Mouse (Mus musculus) forebrain, embryonic 16.5 days (tissue): ENCODE measurements at regions not wholly inside any gene's neighbourhood (a gene's known extent, or its start where the extent isn't known, plus 50 kb on each side); places are given as distances from the start of the nearest gene placed in this dataset.

Experiments used
- ATAC-seq: fragments of 200-750 bp; cut with Nextera tagmentation; 2 replicates; pipeline ENCODE4 v1.8.0; 2017; ENCODE audit warnings: mild to moderate bottlenecking, moderate library complexity
- H3K27ac ChIP-seq: fragments of 300-500 bp; sonication (generic); 2 replicates; pipeline ENCODE4 v1.5.1; 2014; ENCODE audit warnings: low read length, control low read depth
- H3K27me3 ChIP-seq: fragments of 300-500 bp; sonication (generic); replicated peaks from 2 replicates; pipeline ENCODE4 v1.6.1; 2014; ENCODE audit warnings: low read length; ENCODE audit not compliant: control insufficient read depth, insufficient read depth
- H3K36me3 ChIP-seq: fragments of 300-500 bp; sonication (generic); 2 replicates; pipeline ENCODE4 v1.6.1; 2014; ENCODE audit not compliant: control insufficient read depth, insufficient read depth
- H3K4me1 ChIP-seq: fragments of 300-500 bp; sonication (generic); replicated peaks from 2 replicates; pipeline ENCODE4 v1.6.1; 2014; ENCODE audit warnings: low read length; ENCODE audit not compliant: control insufficient read depth, insufficient read depth
- H3K4me2 ChIP-seq: fragments of 300-500 bp; sonication (generic); 2 replicates; pipeline ENCODE4 v1.6.1; 2014; ENCODE audit warnings: mild to moderate bottlenecking, low read length, control low read depth
- H3K4me3 ChIP-seq: fragments of 300-500 bp; sonication (generic); replicated peaks from 2 replicates; pipeline ENCODE4 v1.5.1; 2014; ENCODE audit warnings: mild to moderate bottlenecking, low read length, control low read depth
- H3K9ac ChIP-seq: fragments of 300-500 bp; sonication (generic); replicated peaks from 2 replicates; pipeline ENCODE4 v1.6.1; 2014; ENCODE audit warnings: low read depth, low read length, control low read depth
- H3K9me3 ChIP-seq: fragments of 300-500 bp; sonication (generic); 2 replicates; pipeline ENCODE4 v1.6.1; 2016; ENCODE audit warnings: low read length; ENCODE audit not compliant: control insufficient read depth
- WGBS: fragments of 180-500 bp; shearing (Covaris S2); extraction: QIAGEN DNeasy Blood & Tissue Kit; methylation state at CpG from one replicate; pipeline ENCODE4 v1.1.7; 2014; 5-methylcytosine and 5-hydroxymethylcytosine counted together

DNA sequence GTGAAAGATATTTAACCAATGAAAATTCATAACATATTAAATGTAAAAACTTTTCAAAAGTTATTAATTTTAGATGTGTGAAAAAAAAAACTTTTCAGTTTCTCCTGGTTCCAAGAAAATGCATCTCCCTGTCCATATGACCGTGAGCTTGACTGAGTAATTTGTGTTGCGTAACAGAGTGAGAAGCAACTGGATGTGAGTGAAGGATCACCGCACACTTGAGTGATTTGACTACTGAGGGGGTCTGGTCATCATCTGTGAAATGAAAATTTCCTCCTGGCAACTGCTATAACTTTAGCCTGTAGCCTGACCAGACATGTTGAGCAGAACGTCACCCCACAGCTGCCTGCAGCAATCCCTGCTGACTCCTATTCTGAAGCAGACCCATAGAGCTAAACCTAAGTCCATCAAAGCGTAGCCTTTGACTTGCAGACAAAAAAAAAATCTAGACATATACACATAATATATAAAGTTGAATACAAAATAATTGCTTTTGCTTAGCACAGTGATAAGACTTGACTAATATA is 461.2 kb downstream of the Brinp3 start:
- no peak overlapping the region for H3K4me2 ChIP-seq
- H3K36me3 ChIP-seq: no peaks in the 10 kb centered on the region
- H3K27me3 ChIP-seq: no peaks in the 10 kb centered on the region
- no peak overlapping the region for H3K4me3 ChIP-seq
- no peaks in the 10 kb centered on the region for H3K4me1 ChIP-seq
- no peak overlapping the region for H3K9ac ChIP-seq
- no peak for ATAC-seq
- no peak overlapping the region for H3K27ac ChIP-seq
- no peaks in the 10 kb centered on the region for H3K9me3 ChIP-seq
- 91% methylated on average over 5 of the region's 5 CpGs for WGBS

DNA sequence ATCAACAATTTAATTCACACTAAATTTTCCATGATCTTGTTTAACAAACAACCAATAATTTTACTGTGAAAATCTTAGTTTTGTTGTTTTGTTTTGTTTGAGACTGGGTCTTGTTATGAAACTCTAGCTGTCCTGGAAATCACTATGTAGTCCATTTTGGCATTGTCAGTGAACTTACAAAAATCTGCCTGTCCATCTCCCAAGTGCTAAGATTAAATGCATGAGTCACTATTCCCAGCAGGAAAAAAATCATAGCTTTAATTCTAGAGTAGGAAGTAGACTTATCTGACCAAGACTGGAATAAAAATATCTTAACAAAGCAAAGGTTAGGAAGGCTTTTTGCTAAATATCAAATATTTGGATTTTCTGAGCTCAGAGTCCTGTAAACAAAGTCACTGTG is 461.8 kb downstream of the Brinp3 start:
- no peaks in the 10 kb centered on the region for H3K9me3 ChIP-seq
- H3K27me3 ChIP-seq: no peaks in the 10 kb centered on the region
- H3K27ac ChIP-seq: no peak overlapping the region
- no peak for ATAC-seq
- no peak overlapping the region for H3K4me2 ChIP-seq
- H3K36me3 ChIP-seq: no peaks in the 10 kb centered on the region
- no peak overlapping the region for H3K4me3 ChIP-seq
- no peak overlapping the region for H3K9ac ChIP-seq
- H3K4me1 ChIP-seq: no peaks in the 10 kb centered on the region

- ATAC-seq: no peak
- Histone ChIP-seq H3K9me3 (no peaks in the 10 kb centered on the region), H3K36me3 (no peaks in the 10 kb centered on the region), H3K27ac (no peak overlapping the region), H3K4me1 (no peaks in the 10 kb centered on the region), H3K9ac (no peak overlapping the region), H3K4me2 (no peak overlapping the region), H3K4me3 (no peak overlapping the region), H3K27me3 (no peaks in the 10 kb centered on the region)
- 89% methylated on average over 3 of the region's 3 CpGs for WGBS
Measured at GRCm38 (mm10) chr1:146960448-146960847, 465.9 kb downstream of the Brinp3 start.

DNA sequence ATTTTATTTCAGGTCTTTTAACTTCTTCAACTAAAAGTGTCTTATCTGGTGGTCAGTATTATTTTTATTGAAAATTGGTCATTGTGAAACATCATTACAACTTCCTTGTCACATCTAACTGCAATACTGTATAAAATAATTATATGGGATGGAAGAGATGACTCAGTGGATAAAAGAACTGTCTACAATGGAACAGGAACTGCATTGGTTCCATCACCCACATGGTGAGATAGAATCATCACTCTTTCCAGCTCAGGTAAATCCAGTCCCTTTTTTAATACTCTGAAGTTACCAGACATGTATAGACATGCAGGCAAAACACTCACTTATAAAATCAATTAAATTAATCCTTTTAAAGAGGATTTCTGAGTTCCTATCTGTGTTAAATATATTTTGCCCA is 473.0 kb downstream of the Brinp3 start:
- Histone ChIP-seq H3K9ac (no peak overlapping the region), H3K4me2 (no peak overlapping the region), H3K9me3 (no peaks in the 10 kb centered on the region), H3K27me3 (no peaks in the 10 kb centered on the region), H3K27ac (no peak overlapping the region), H3K36me3 (no peaks in the 10 kb centered on the region), H3K4me1 (no peaks in the 10 kb centered on the region), H3K4me3 (no peak overlapping the region)
- no peak for ATAC-seq

DNA sequence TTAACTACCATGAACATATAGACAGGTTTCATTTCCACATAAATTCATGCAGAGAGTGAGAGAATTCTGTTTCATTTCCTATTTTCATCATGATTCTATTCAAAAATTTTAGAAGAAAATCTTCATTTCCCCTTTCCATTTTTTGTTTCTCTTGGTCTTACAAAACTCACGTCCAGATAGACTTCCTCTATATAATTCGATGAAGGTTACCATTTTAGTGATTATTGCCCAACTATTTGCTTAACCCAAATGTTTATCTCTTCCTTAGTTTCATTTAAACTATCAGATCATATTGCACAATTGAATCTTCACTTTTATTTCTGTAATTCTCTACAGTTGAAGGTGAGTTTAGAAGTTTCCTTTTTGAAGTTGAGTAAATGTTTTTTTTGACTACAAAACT is 473.4 kb downstream of the Brinp3 start:
- no peak overlapping the region for H3K4me2 ChIP-seq
- no peak for ATAC-seq
- H3K27me3 ChIP-seq: no peaks in the 10 kb centered on the region
- WGBS: 95% methylated on average over 2 of the region's 2 CpGs
- no peaks in the 10 kb centered on the region for H3K4me1 ChIP-seq
- H3K9ac ChIP-seq: no peak overlapping the region
- H3K9me3 ChIP-seq: no peaks in the 10 kb centered on the region
- no peak overlapping the region for H3K4me3 ChIP-seq
- H3K36me3 ChIP-seq: no peaks in the 10 kb centered on the region
- no peak overlapping the region for H3K27ac ChIP-seq

DNA sequence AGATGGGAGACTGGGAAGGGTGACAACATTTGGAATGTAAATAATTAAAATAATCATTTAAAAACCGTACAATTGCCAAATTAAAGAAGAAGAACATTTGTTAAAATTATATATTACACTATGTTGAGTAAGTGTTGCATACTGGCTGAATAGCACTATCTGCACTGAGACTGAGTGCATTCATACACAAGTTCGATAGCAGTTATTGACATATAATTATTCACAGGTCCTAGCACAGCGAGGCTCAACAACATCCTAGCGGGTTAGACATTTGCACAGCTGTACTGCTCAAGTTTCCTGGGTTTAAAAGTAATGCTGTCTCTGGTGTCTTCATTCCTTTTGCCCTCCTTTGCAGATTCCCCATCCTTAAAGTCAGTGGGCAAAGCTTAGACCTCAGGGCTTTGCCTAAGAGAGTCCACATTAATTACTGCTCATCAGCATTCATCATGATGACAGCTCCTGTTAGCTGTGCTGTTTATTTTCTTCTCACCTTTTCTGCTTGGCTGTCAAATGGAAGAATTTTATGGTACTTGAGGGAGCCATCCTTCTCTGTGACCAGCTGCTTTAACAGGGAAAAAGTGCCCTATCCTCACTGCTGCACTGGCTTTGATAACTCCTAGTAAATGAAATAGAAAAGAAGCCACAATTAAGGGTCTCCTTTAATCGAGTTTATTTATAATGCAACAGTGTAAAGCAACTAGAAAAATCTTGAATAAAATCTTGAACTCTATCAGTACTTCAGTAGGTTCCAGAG is 489.1 kb downstream of the Brinp3 start:
- no peak overlapping the region for H3K27ac ChIP-seq
- H3K36me3 ChIP-seq: no peaks in the 10 kb centered on the region
- no peaks in the 10 kb centered on the region for H3K27me3 ChIP-seq
- no peaks in the 10 kb centered on the region; the same call in 1 of the 2 replicates for H3K4me1 ChIP-seq
- no peak overlapping the region for H3K9ac ChIP-seq
- H3K4me3 ChIP-seq: no peak overlapping the region
- WGBS: 77% methylated on average over 5 of the region's 5 CpGs
- ATAC-seq: no peak
- no peaks in the 10 kb centered on the region for H3K9me3 ChIP-seq
- no peak overlapping the region for H3K4me2 ChIP-seq

DNA sequence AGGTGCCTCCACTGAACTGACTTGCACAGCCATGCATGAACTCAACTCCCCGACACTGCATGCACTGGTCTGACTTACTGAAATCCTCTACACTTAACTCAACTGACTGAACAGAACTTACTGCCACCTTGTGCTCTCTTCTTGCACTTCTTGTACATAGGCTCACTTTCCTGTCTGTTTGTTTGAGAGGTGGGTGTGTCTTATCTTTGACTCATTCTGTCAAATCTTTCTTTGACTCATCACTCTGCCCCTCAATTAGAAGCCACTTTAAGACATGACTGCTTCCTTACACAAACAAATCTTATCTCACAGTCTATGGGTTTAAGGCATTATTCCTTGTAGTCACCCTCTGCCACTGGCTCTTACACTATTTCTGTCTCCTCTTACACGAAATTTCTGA is 505.5 kb downstream of the Brinp3 start:
- no peaks in the 10 kb centered on the region for H3K27me3 ChIP-seq
- no peaks in the 10 kb centered on the region for H3K36me3 ChIP-seq
- WGBS: 65% methylated on average over 2 of the region's 2 CpGs
- H3K4me3 ChIP-seq: no peak overlapping the region
- no peak overlapping the region for H3K9ac ChIP-seq
- no peaks in the 10 kb centered on the region for H3K9me3 ChIP-seq
- H3K4me1 ChIP-seq: no peaks in the 10 kb centered on the region
- ATAC-seq: no peak
- H3K27ac ChIP-seq: no peak overlapping the region
- H3K4me2 ChIP-seq: no peak overlapping the region

- Histone ChIP-seq H3K4me1 (no peaks in the 10 kb centered on the region), H3K4me3 (no peak overlapping the region), H3K4me2 (no peak overlapping the region), H3K9ac (no peak overlapping the region), H3K27me3 (no peaks in the 10 kb centered on the region), H3K36me3 (no peaks in the 10 kb centered on the region), H3K27ac (no peak overlapping the region), H3K9me3 (no peaks in the 10 kb centered on the region)
- no peak for ATAC-seq
- WGBS: 24% methylated on average over 2 of the region's 2 CpGs
Measured at GRCm38 (mm10) chr1:147047714-147048113, 553.2 kb downstream of the Brinp3 start.

DNA sequence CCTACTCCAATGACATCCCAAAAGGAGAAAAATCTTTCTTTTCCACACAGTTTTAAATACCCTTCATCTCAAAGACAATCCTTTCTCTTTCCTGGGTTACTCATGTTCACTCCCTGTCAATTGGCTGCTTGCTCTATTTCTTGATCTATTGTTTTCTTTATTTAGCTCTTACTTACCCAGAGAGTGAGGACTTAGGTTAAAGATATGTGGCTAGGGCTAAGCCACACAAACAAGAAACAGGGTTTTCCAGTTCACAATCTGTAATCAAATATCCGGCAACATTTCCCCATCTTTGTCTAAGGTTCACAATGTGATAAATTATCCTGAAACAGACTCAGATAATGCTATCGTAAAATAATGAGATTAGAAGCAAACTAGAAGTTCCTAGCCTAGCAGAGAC is 563.9 kb downstream of the Brinp3 start:
- Histone ChIP-seq H3K4me1 (no peaks in the 10 kb centered on the region), H3K27me3 (no peaks in the 10 kb centered on the region), H3K36me3 (no peaks in the 10 kb centered on the region), H3K4me2 (no peak overlapping the region), H3K4me3 (no peak overlapping the region), H3K9ac (no peak overlapping the region), H3K9me3 (no peaks in the 10 kb centered on the region), H3K27ac (no peak overlapping the region)
- ATAC-seq: no peak
- 45% methylated on average over 2 of the region's 2 CpGs for WGBS

GRCm38 (mm10) chr1:147074166-147074565 is 579.6 kb downstream of the Brinp3 start:
- 79% methylated on average over 11 of the region's 11 CpGs for WGBS
- ATAC-seq: no peak

More at GRCm38 (mm10) chr1:147074166-147074565, 579.6 kb downstream of the Brinp3 start:
- Histone ChIP-seq H3K9me3 (no peaks in the 10 kb centered on the region), H3K4me2 (no peak overlapping the region), H3K27me3 (no peaks in the 10 kb centered on the region), H3K27ac (no peak overlapping the region), H3K36me3 (no peaks in the 10 kb centered on the region), H3K4me3 (no peak overlapping the region), H3K4me1 (no peaks in the 10 kb centered on the region), H3K9ac (no peak overlapping the region)
